Mouse (Mus musculus): ENCODE data around the gene Slc52a3.

The Slc52a3 gene

GRCm38 (mm10) chr2:151996229-151997189 is at the start of gene Slc52a3:
Gene Slc52a3 (plus strand): TSS chr2:151996511.
- peak; percentile 91 for DNase-seq (ENCODE audit: low read depth, low spot score)

- DNase-seq (ENCODE audit: low read depth, low spot score), result no peak
Observed at GRCm38 (mm10) chr2:151947617-151948016, 48.7 kb upstream of the Slc52a3 start.

GRCm38 (mm10) chr2:151948311-151948710 is 48.0 kb upstream of the Slc52a3 start:
- no peak for DNase-seq (ENCODE audit: low read depth, low spot score)

GRCm38 (mm10) chr2:151949082-151949774 is 47.1 kb upstream of the Slc52a3 start:
- no peak for DNase-seq (ENCODE audit: low read depth, low spot score)

GRCm38 (mm10) chr2:151953665-151954064 is 42.6 kb upstream of the Slc52a3 start:
- DNase-seq (ENCODE audit: low read depth, low spot score), result no peak

- no peak for DNase-seq (ENCODE audit: low read depth, low spot score)
Observed at GRCm38 (mm10) chr2:151956500-151957137, 39.7 kb upstream of the Slc52a3 start.

- peak; percentile 83 for DNase-seq (ENCODE audit: low read depth, low spot score)
Observed at GRCm38 (mm10) chr2:151959274-151959673, 37.0 kb upstream of the Slc52a3 start.

- no peak for DNase-seq (ENCODE audit: low read depth, low spot score)
Observed at GRCm38 (mm10) chr2:151961284-151962196, 34.8 kb upstream of the Slc52a3 start.

- DNase-seq (ENCODE audit: low read depth, low spot score), result no peak
Observed at GRCm38 (mm10) chr2:151962474-151962873, 33.8 kb upstream of the Slc52a3 start.

- no peak for DNase-seq (ENCODE audit: low read depth, low spot score)
Observed at GRCm38 (mm10) chr2:151963319-151963718, 33.0 kb upstream of the Slc52a3 start.

GRCm38 (mm10) chr2:151964052-151964451 is 32.3 kb upstream of the Slc52a3 start:
- DNase-seq (ENCODE audit: low read depth, low spot score), result no peak

GRCm38 (mm10) chr2:151967176-151967750 is 29.0 kb upstream of the Slc52a3 start:
- DNase-seq (ENCODE audit: low read depth, low spot score), result peak; percentile 57

- DNase-seq (ENCODE audit: low read depth, low spot score), result no peak
Observed at GRCm38 (mm10) chr2:151967792-151968191, 28.5 kb upstream of the Slc52a3 start.

GRCm38 (mm10) chr2:151968451-151968850 is 27.9 kb upstream of the Slc52a3 start:
- no peak for DNase-seq (ENCODE audit: low read depth, low spot score)

- DNase-seq (ENCODE audit: low read depth, low spot score), result no peak
Observed at GRCm38 (mm10) chr2:151968986-151969385, 27.3 kb upstream of the Slc52a3 start.

GRCm38 (mm10) chr2:151969396-151969795 is 26.9 kb upstream of the Slc52a3 start:
- DNase-seq (ENCODE audit: low read depth, low spot score), result no peak

- peak; percentile 91 for DNase-seq (ENCODE audit: low read depth, low spot score)
Observed at GRCm38 (mm10) chr2:151970191-151971172, 25.8 kb upstream of the Slc52a3 start.

GRCm38 (mm10) chr2:151971748-151972147 is 24.6 kb upstream of the Slc52a3 start:
- DNase-seq (ENCODE audit: low read depth, low spot score), result no peak

- peak; percentile 78 for DNase-seq (ENCODE audit: low read depth, low spot score)
Observed at GRCm38 (mm10) chr2:151972880-151973594, 23.3 kb upstream of the Slc52a3 start.

Data from mesoderm, embryonic 11.5 days (tissue).